Mouse (Mus musculus) midbrain, embryonic 12.5 days (tissue): ENCODE measurements around the gene Ndufa1. TPM values are rescaled to one million over a fixed set of nuclear protein-coding genes. Genes with fewer than 3 reads are reported as not detected.
"Not testable (repeated sequence)": the region's sequence is repeated elsewhere in the genome, so short reads cannot be mapped to it uniquely, and the experiment has no call there.

Source experiments
- ATAC-seq: fragments of 200-750 bp; cut with Nextera tagmentation; 2 replicates; pipeline ENCODE4 v1.8.0; 2017; ENCODE audit warnings: low read depth, moderate TSS enrichment, moderate library complexity; ENCODE audit not compliant: low FRiP score
- H3K27ac ChIP-seq: fragments of 300-500 bp; sonication (generic); replicated peaks from 2 replicates; pipeline ENCODE4 v1.5.1; 2016; ENCODE audit warnings: mild to moderate bottlenecking
- H3K27me3 ChIP-seq: fragments of 300-500 bp; sonication (generic); 2 replicates; pipeline ENCODE4 v1.6.1; 2016; ENCODE audit warnings: mild to moderate bottlenecking
- H3K36me3 ChIP-seq: fragments of 300-500 bp; sonication (generic); 2 replicates; pipeline ENCODE4 v1.6.1; 2016
- H3K4me1 ChIP-seq: fragments of 300-500 bp; sonication (generic); 2 replicates; pipeline ENCODE4 v1.6.1; 2016
- H3K4me2 ChIP-seq: fragments of 300-500 bp; sonication (generic); replicated peaks from 2 replicates; pipeline ENCODE4 v1.6.1; 2016; ENCODE audit warnings: mild to moderate bottlenecking, moderate library complexity
- H3K4me3 ChIP-seq: fragments of 300-500 bp; sonication (generic); 2 replicates; pipeline ENCODE4 v1.5.1; 2016; ENCODE audit warnings: mild to moderate bottlenecking
- H3K9ac ChIP-seq: fragments of 300-500 bp; sonication (generic); replicated peaks from 2 replicates; pipeline ENCODE4 v1.6.1; 2016; ENCODE audit warnings: mild to moderate bottlenecking, moderate library complexity
- H3K9me3 ChIP-seq: fragments of 300-500 bp; sonication (generic); 2 replicates; pipeline ENCODE4 v1.6.1; 2016; ENCODE audit warnings: mild to moderate bottlenecking
- WGBS: fragments of 180-500 bp; shearing (Covaris S2); methylation state at CpG from one replicate; pipeline ENCODE4 v1.1.7; 2016; 5-methylcytosine and 5-hydroxymethylcytosine counted together
- polyA plus RNA-seq: library from polyadenylated mRNA; unstranded; fragments of >200 nt; fragmentation: Nextera tagmentation; extraction: Ambion mirVana; gene quantifications from 2 replicates; pipeline ENCODE4 v1.2.1, GENCODE M21; 2016

Gene Ndufa1
- polyA plus RNA-seq, 1 experiment from 2014 or later, result 415 TPM

- Histone ChIP-seq H3K4me3 (no peak overlapping the region), H3K9ac (no peak overlapping the region), H3K36me3 (peaks cover 13% of the 10 kb centered on the region; the same call in 1 of the 2 replicates), H3K27me3 (no peaks in the 10 kb centered on the region), H3K27ac (no peak overlapping the region), H3K4me2 (no peak overlapping the region), H3K9me3 (no peaks in the 10 kb centered on the region), H3K4me1 (no peaks in the 10 kb centered on the region)
- ATAC-seq, result no peak
- WGBS, result 91% methylated on average over 2 of the region's 2 CpGs
Measured at GRCm38 (mm10) chrX:37144954-37145353, 46.0 kb downstream of the Ndufa1 start.

GRCm38 (mm10) chrX:37144498-37144897, 46.5 kb downstream of the Ndufa1 start:
- H3K4me1 ChIP-seq, H3K4me2 ChIP-seq, H3K9ac ChIP-seq, H3K4me3 ChIP-seq, H3K27me3 ChIP-seq, H3K9me3 ChIP-seq, H3K27ac ChIP-seq: not testable (repeated sequence)
- H3K36me3 ChIP-seq, result peaks cover 13% of the 10 kb centered on the region; the same call in 1 of the 2 replicates
- 50% methylated on average over 2 of the region's 4 CpGs for WGBS
- ATAC-seq, result peak; percentile 77; the same call in 1 of the 2 replicates

- Histone ChIP-seq H3K4me2 (no peak overlapping the region), H3K9ac (no peak overlapping the region), H3K27ac (no peak overlapping the region), H3K36me3 (peaks cover 23% of the 10 kb centered on the region; the same call in 1 of the 2 replicates), H3K4me1 (no peaks in the 10 kb centered on the region), H3K27me3 (no peaks in the 10 kb centered on the region), H3K4me3 (no peak overlapping the region), H3K9me3 (no peaks in the 10 kb centered on the region)
- no peak for ATAC-seq
- WGBS, result 88% methylated on average over 3 of the region's 3 CpGs
Measured at GRCm38 (mm10) chrX:37141732-37142131, 49.2 kb downstream of the Ndufa1 start.

Other genes with a start within 250 kb of the Ndufa1 start
- gene Sept6, start 199.4 kb downstream of the Ndufa1 start, polyA plus RNA-seq, result 49.2 and 55.5 TPM in 2 replicates
- gene Sowahd, start 142.3 kb downstream of the Ndufa1 start, polyA plus RNA-seq, result not detected in 2 replicates
- 412 and 427 TPM in 2 replicates for gene Rpl39, start 105.8 kb downstream of the Ndufa1 start, polyA plus RNA-seq
- 23.7 and 24.1 TPM in 2 replicates for gene Upf3b, start 80.8 kb downstream of the Ndufa1 start, polyA plus RNA-seq
- gene Nkap, start 64.4 kb downstream of the Ndufa1 start, polyA plus RNA-seq, result 23.9 and 28.6 TPM in 2 replicates
- 0.17 TPM in 1 of 2 replicates, not detected in the other for gene Akap14, start 22.3 kb downstream of the Ndufa1 start, polyA plus RNA-seq
- 15.7 and 17.0 TPM in 2 replicates for gene Rnf113a1, start 82 bp upstream of the Ndufa1 start, polyA plus RNA-seq
- gene Gm9, start 19.9 kb upstream of the Ndufa1 start, polyA plus RNA-seq, result not detected in 2 replicates
- not detected in 2 replicates for gene Rhox1, start 31.1 kb upstream of the Ndufa1 start, polyA plus RNA-seq
- gene Rhox2a, start 53.8 kb upstream of the Ndufa1 start, polyA plus RNA-seq, result 0.32 TPM in 1 of 2 replicates, not detected in the other
- not detected in 2 replicates for gene Rhox3a, start 58.8 kb upstream of the Ndufa1 start, polyA plus RNA-seq
- gene Rhox4a, start 74.2 kb upstream of the Ndufa1 start, polyA plus RNA-seq, result not detected in 2 replicates
- gene Rhox3a2, start 188.9 kb upstream of the Ndufa1 start, polyA plus RNA-seq, result not detected in 2 replicates
- gene Rhox4a2, start 199.7 kb upstream of the Ndufa1 start, polyA plus RNA-seq, result 0.56 TPM in 1 of 2 replicates, not detected in the other
- 0.43 TPM in 1 of 2 replicates, not detected in the other for gene Rhox2b, start 220.9 kb upstream of the Ndufa1 start, polyA plus RNA-seq
- gene Rhox4b, start 241.3 kb upstream of the Ndufa1 start, polyA plus RNA-seq, result 0.24 TPM in 1 of 2 replicates, not detected in the other